Mouse (Mus musculus) heart, embryonic 16.5 days (tissue): Measurements from ENCODE around the gene Cln5. TPM values are rescaled to one million over a fixed set of nuclear protein-coding genes. Genes with fewer than 3 reads are reported as not detected.

Experiments
- ATAC-seq: fragments of 200-750 bp; cut with Nextera tagmentation; replicated peaks from 2 replicates; pipeline ENCODE4 v1.8.0; 2017; ENCODE audit warnings: moderate number of reproducible peaks; ENCODE audit not compliant: insufficient read depth, low FRiP score; ENCODE audit errors: extremely low read depth
- H3K27ac ChIP-seq: fragments of 300-500 bp; sonication (generic); 2 replicates; pipeline ENCODE4 v1.5.1; 2014; ENCODE audit warnings: mild to moderate bottlenecking, low read length, control low read depth, moderate library complexity
- H3K27me3 ChIP-seq: fragments of 300-500 bp; sonication (generic); 2 replicates; pipeline ENCODE4 v1.6.1; 2014; ENCODE audit warnings: low read length, mixed read lengths; ENCODE audit not compliant: control insufficient read depth, insufficient read depth
- H3K36me3 ChIP-seq: fragments of 300-500 bp; sonication (generic); 2 replicates; pipeline ENCODE4 v1.6.1; 2014; ENCODE audit not compliant: control insufficient read depth, insufficient read depth
- H3K4me1 ChIP-seq: fragments of 300-500 bp; sonication (generic); 2 replicates; pipeline ENCODE4 v1.6.1; 2014; ENCODE audit warnings: low read length, mixed read lengths; ENCODE audit not compliant: control insufficient read depth, insufficient read depth
- H3K4me2 ChIP-seq: fragments of 300-500 bp; sonication (generic); 2 replicates; pipeline ENCODE4 v1.6.1; 2014; ENCODE audit warnings: low read depth, mild to moderate bottlenecking, control low read depth, low read length
- H3K4me3 ChIP-seq: fragments of 300-500 bp; sonication (generic); 2 replicates; pipeline ENCODE4 v1.5.1; 2014; ENCODE audit warnings: mild to moderate bottlenecking, control low read depth, low read length
- H3K9ac ChIP-seq: fragments of 300-500 bp; sonication (generic); 2 replicates; pipeline ENCODE4 v1.6.1; 2014; ENCODE audit warnings: low read length, control low read depth
- H3K9me3 ChIP-seq: fragments of 300-500 bp; sonication (generic); replicated peaks from 2 replicates; pipeline ENCODE4 v1.6.1; 2016; ENCODE audit warnings: low read length; ENCODE audit not compliant: control insufficient read depth
- WGBS: fragments of 180-500 bp; shearing (Covaris S2); extraction: QIAGEN DNeasy Blood & Tissue Kit; methylation state at CpG from one replicate; pipeline ENCODE4 v1.1.7; 2014; 5-methylcytosine and 5-hydroxymethylcytosine counted together
- polyA plus RNA-seq: library from polyadenylated mRNA; unstranded; fragments of >200 nt; fragmentation: Nextera tagmentation; extraction: Ambion mirVana; gene quantifications from 2 replicates; pipeline ENCODE4 v1.2.1, GENCODE M21; 2015

Gene Cln5
- polyA plus RNA-seq, 1 experiment from 2014 or later = 27.6 TPM

DNA sequence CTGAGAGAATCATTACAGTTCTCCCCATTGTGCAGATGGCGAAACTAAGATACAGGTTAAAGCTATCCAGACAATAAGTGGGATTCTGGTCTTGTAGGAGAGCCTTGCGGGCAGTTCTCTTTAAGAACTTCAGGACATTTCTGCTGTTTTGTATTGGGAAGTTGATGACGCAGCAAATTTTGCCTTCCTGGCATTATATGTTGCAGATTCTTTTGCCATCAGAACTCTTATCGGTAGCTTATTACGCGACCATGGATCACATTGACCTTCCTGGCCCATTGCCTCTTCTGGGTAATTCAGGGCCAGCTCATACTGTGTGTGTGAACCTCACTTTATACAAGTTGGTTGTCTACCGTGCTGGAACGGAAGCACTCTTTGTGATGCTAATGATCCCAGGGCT lies 3.8 kb downstream of the Cln5 start:
- no peak overlapping the region for H3K9ac ChIP-seq
- no peak overlapping the region for H3K27ac ChIP-seq
- H3K36me3 ChIP-seq = peaks cover 27% of the 10 kb centered on the region
- H3K9me3 ChIP-seq = no peaks in the 10 kb centered on the region
- no peaks in the 10 kb centered on the region for H3K27me3 ChIP-seq
- no peak overlapping the region for H3K4me3 ChIP-seq
- 95% methylated on average over 8 of the region's 8 CpGs for WGBS
- H3K4me1 ChIP-seq = peaks cover 6% of the 10 kb centered on the region
- H3K4me2 ChIP-seq = no peak overlapping the region
- ATAC-seq = no peak

DNA sequence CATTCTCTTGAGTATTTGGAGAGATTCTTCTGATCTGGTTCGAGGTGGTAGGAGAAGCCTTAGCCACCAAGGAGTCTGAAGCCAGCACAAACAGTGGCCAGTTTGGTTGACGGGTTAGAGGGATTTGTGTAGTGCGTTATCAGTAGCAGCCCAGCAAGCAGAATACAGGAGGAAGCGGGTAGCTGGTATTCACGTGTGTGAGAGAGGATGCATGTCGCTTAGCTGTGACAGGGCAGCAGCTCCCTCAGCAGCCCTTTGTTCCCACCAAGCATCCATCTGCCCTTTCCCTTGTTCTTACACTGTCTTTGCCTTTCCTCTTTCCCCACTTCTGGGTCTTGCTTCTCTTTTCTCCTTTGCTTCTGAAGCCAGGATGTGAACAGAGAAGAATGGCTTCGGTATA lies 5.2 kb downstream of the Cln5 start:
- no peak overlapping the region for H3K9ac ChIP-seq
- no peak for ATAC-seq
- H3K4me1 ChIP-seq = no peaks in the 10 kb centered on the region; the same call in 1 of the 2 replicates
- no peaks in the 10 kb centered on the region for H3K9me3 ChIP-seq
- no peak overlapping the region for H3K4me3 ChIP-seq
- H3K27me3 ChIP-seq = no peaks in the 10 kb centered on the region
- no peak overlapping the region for H3K27ac ChIP-seq
- peaks cover 27% of the 10 kb centered on the region for H3K36me3 ChIP-seq
- no peak overlapping the region for H3K4me2 ChIP-seq
- 69% methylated on average over 7 of the region's 7 CpGs for WGBS

DNA sequence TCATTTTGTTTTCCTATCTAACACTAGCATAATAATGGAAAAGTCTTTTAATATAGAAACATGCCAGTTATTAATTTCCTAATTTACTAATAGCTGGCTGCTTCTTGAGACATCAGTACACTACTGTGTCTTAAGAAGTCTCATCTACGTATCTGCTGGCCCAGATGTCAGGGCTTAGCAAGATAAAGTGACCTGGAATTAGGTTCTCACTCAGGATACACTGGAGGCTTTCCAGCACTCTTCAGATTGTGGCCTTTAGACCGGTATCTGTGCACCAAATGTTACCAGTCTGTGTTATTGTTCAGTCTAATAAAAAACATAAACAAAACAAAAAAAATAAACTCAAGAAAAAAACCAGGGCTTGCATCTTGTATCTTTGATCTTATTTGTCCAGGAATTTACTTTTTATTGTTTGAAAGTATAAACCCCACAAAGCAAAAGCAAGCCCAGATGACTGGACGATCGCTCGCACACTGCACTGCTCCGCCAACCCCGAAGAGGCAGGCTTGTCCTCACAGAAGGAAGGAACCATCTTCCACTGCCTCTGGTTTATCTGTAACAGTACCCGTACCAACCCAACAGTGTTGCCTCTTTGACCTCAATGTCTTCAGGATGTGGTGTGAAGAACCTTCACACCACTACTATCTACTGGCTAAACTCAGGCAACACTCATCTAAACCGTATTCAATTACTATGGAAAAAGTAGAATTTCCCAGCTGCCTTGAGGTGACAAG lies 7.4 kb downstream of the Cln5 start:
- Histone ChIP-seq H3K4me1 (no peaks in the 10 kb centered on the region), H3K27me3 (no peaks in the 10 kb centered on the region), H3K4me2 (no peak overlapping the region), H3K4me3 (no peak overlapping the region), H3K27ac (no peak overlapping the region), H3K36me3 (peaks cover 23% of the 10 kb centered on the region), H3K9ac (no peak overlapping the region), H3K9me3 (no peaks in the 10 kb centered on the region)
- ATAC-seq = no peak
- 80% methylated on average over 9 of the region's 9 CpGs for WGBS

DNA sequence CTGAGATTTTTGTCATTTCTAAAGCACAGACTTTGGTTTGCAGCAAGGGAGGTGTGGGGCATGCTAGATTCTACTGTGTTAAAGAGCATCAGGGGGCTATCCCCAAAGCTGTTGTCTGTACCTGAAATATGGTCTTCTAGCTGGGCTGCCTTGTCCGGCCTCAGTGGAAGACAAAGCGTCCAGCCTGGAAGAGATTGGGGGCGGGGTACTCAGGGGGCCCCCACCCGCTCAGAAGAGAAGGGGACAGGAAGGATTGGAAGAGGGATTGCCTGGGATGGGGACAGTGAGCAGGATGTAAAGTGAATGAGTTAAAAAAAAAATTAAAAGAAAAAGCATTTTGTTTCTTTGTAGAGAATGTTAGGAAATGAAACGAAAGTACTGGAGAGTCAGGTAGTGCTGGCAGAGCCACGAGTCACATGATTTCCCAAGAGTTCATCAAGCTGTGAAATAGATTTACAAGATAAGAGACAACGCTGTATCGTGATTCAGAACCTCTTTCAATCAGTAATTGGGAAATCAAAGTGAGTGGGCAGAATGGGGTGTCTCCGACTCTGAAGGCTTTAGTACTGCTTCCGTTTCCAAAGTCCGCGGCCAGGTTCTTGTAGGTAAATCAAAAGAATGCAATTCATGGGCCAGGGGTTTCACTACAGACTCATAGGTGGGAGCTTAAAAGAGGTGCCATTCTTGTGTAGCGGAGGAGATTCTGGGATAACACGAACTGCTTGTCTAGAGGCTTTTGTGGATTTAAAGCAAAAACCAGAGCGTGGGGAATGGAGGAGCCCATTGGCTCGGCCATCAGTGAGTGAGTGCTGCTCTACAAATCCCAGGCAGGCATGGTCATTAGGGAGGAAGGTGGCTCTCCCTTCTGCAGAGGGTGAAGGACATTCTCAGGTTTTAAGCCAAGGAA lies 8.2 kb downstream of the Cln5 start:
- WGBS = 86% methylated on average over 16 of the region's 16 CpGs
- peaks cover 24% of the 10 kb centered on the region for H3K36me3 ChIP-seq

DNA sequence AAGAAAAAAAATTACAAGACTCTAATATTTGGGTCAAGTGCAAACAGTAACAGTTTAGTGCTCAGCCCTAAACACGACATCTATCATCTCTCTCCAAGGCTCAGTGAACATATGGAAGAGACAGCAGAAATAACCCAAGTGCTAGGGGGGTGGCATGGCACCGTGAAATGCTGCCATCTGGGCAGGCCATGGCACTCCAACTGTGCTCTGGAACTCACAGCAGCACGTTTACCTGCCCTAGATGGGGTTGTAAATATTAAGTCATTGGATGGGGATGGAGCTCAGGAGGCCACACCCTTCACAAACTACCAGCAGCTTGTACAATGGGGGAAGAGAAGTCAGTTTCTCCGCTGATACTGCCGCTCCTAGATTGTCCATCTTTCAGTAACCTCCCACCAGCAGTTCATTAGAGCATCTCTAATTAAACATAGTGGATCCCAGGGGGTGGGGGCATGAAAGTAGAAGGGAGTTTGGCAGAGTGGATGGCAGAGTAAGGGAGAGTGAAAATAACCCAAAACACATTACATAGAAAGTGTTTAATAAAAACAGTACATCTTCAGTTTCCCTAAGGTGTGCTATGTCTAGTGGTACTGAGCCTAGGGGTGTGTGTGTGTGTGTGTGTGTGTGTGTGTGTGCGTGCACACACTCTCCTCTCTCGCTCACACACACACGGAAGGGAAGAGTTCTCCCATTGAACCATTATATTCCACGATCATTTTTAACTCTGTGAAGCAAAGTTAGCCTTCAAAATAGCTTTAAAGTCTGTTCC lies 9.4 kb downstream of the Cln5 start:
- Histone ChIP-seq H3K4me1 (no peaks in the 10 kb centered on the region), H3K36me3 (peaks cover 27% of the 10 kb centered on the region), H3K4me3 (no peak overlapping the region), H3K9me3 (no peaks in the 10 kb centered on the region), H3K27ac (no peak overlapping the region), H3K4me2 (no peak overlapping the region), H3K9ac (no peak overlapping the region), H3K27me3 (no peaks in the 10 kb centered on the region)
- no peak; the same call in 1 of the 2 replicates for ATAC-seq
- 87% methylated on average over 9 of the region's 9 CpGs for WGBS

More for the DNA sequence above, 8.2 kb downstream of the Cln5 start:
- no peak overlapping the region for H3K4me3 ChIP-seq
- H3K9ac ChIP-seq = no peak overlapping the region
- no peak overlapping the region for H3K27ac ChIP-seq
- H3K4me2 ChIP-seq = no peak overlapping the region
- H3K4me1 ChIP-seq = no peaks in the 10 kb centered on the region
- no peaks in the 10 kb centered on the region for H3K9me3 ChIP-seq
- no peak for ATAC-seq
- H3K27me3 ChIP-seq = no peaks in the 10 kb centered on the region

DNA sequence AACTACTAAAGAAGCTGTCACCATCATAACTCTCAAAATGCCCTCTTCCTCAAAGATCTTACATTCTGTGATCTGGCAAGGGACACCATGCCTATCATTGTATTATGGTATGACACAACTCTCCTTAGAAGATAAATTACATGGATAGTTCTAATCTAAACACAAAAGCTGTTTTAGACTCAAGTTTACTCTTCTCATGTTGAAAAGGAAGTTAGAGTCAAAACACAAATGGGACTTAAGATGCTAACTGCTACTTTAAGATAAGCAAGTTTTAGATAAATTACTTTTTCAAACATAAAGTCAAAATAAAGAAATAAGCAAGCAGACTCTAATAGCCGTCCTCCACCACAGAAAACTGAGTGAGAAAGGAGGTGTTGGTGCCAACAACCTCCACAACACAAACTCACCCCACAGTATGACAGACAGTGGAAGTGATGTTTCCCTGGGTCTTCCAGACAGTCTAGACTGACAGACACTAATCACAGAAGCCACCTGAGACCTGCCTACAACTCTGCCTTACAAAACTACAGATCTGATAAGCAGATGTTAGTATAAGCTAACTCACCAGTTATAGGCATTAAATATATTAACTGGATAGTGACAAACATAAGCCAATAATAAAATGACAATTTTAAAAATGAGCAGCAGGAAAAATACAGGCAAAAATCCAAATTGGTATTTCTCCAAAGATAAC lies 16.0 kb downstream of the Cln5 start:
- no peak overlapping the region for H3K27ac ChIP-seq
- no peak overlapping the region for H3K4me2 ChIP-seq
- H3K9ac ChIP-seq = no peak overlapping the region
- WGBS = 56% methylated on average over 1 of the region's 1 CpGs
- H3K36me3 ChIP-seq = peaks cover 36% of the 10 kb centered on the region
- no peaks in the 10 kb centered on the region for H3K27me3 ChIP-seq
- no peak for ATAC-seq
- no peaks in the 10 kb centered on the region for H3K9me3 ChIP-seq
- no peak overlapping the region for H3K4me3 ChIP-seq
- H3K4me1 ChIP-seq = no peaks in the 10 kb centered on the region

DNA sequence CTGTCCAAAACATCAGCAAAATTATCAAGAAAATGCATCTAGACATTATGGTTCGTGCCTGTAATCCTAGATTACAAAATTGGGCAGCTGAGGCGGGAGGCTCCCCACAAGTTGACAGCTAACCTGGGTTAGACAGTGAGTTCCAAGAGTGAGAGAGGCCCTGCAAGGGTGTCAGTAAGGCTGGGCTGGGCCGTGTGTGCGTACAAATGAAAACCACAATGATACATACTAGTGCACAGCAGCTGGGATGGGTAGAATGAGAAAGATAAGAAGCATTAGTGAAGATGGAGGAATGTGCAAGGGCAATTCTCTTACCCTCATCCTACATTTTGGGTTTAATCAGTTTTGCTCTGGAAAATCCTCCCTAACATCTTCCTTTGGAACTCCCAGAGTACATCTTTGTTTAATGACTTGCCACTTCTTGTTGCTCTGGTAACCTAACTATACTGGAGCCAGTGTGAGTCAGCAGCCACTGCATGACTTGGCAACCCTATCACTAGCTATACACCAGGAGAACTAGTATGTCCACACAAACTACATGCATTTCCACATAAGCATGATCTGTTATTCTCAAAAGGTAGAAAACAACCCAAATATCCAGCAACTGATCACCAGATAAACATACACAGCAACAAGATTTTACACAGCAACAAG lies 16.8 kb downstream of the Cln5 start:
- no peak overlapping the region for H3K4me2 ChIP-seq
- H3K4me1 ChIP-seq = peaks cover under 1% of the 10 kb centered on the region; the same call in 1 of the 2 replicates
- 82% methylated on average over 4 of the region's 4 CpGs for WGBS
- H3K27ac ChIP-seq = no peak overlapping the region
- peaks cover 36% of the 10 kb centered on the region for H3K36me3 ChIP-seq
- no peaks in the 10 kb centered on the region for H3K9me3 ChIP-seq
- no peak overlapping the region for H3K4me3 ChIP-seq
- H3K9ac ChIP-seq = no peak overlapping the region
- no peak for ATAC-seq
- no peaks in the 10 kb centered on the region for H3K27me3 ChIP-seq

DNA sequence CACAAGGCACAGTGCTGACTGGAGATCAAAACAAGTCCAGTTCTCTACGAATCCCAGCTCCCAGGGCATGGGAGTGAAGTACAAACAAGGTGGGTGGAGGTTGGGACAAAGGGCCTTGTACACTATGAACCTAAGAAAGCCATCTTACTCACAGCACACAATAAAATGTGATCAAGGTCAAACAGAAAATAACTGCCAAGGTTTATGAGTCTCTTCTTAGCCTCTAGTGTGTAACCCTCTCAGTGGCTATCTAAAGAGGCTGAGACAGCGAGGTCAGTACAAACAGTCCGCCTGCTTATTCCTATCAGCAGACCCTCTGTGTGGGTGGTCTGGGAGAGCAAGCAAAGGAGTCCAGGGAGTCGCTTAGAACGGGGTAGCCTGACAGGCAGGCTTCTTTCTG lies 17.8 kb downstream of the Cln5 start:
- Histone ChIP-seq H3K9me3 (no peaks in the 10 kb centered on the region), H3K4me3 (no peak overlapping the region), H3K36me3 (peaks cover 35% of the 10 kb centered on the region), H3K27ac (no peak overlapping the region), H3K4me2 (no peak overlapping the region), H3K27me3 (no peaks in the 10 kb centered on the region), H3K9ac (no peak overlapping the region), H3K4me1 (peaks cover 5% of the 10 kb centered on the region; the same call in 1 of the 2 replicates)
- WGBS = 70% methylated on average over 5 of the region's 5 CpGs
- ATAC-seq = no peak
